Mouse (Mus musculus): ENCODE data around the gene Tnc. TPM values are rescaled to one million over a fixed set of nuclear protein-coding genes. Genes with fewer than 3 reads are reported as not detected.

Gene Tnc
- 12.9 and 16.5 TPM in 2 replicates for polyA plus RNA-seq (2011; ENCODE audit: insufficient read depth, insufficient read length, low replicate concordance, missing spikeins)

- H3K27ac ChIP-seq (ENCODE audit: control insufficient read depth, insufficient read depth, low read depth, low read length, poor library complexity), result no peak within 1 kb of the TSS
- no peak within 1 kb of the TSS for H3K4me3 ChIP-seq (replicated peaks; ENCODE audit: control insufficient read depth, low read depth, low read length)
These were observed at the start of gene Tnc for GRCm38 (mm10) chr4:64046831-64047493. Tnc (minus strand) TSS chr4:64047015.

GRCm38 (mm10) chr4:64094221-64094620 is 47.4 kb upstream of the Tnc start:
- Histone ChIP-seq H3K4me1 (ENCODE audit: control insufficient read depth, insufficient read depth, low read length) (no peaks in the 10 kb centered on the region), H3K27ac (ENCODE audit: control insufficient read depth, insufficient read depth, low read depth, low read length, poor library complexity) (no peak overlapping the region), H3K4me3 (replicated peaks; ENCODE audit: control insufficient read depth, low read depth, low read length) (no peak overlapping the region)
- no peak for TF ChIP-seq POLR2A (IDR thresholded peaks at IDR 0.05; ENCODE audit: borderline replicate concordance, control insufficient read depth, low read depth, low read length)
- no peak for TF ChIP-seq CTCF (IDR thresholded peaks at IDR 0.05; ENCODE audit: control insufficient read depth, insufficient read depth, low read length)
- WGBS, result 76% methylated on average over 5 of the region's 5 CpGs

More at GRCm38 (mm10) chr4:64046831-64047493, at the start of gene Tnc:
- TF ChIP-seq POLR2A (IDR thresholded peaks at IDR 0.05; ENCODE audit: borderline replicate concordance, control insufficient read depth, low read depth, low read length) (0 out of 2 replicates have a peak, but pooled peaks have one; percentile 20), CTCF (IDR thresholded peaks at IDR 0.05; ENCODE audit: control insufficient read depth, insufficient read depth, low read length) (no peak)
- WGBS, result 5% methylated on average over 26 of the region's 26 CpGs
- H3K4me1 ChIP-seq (ENCODE audit: control insufficient read depth, insufficient read depth, low read length), result no peaks in the 10 kb centered on the region

- 50% methylated on average over 1 of the region's 1 CpGs for WGBS
- Histone ChIP-seq H3K4me3 (replicated peaks; ENCODE audit: control insufficient read depth, low read depth, low read length) (no peak overlapping the region), H3K27ac (ENCODE audit: control insufficient read depth, insufficient read depth, low read depth, low read length, poor library complexity) (no peak overlapping the region), H3K4me1 (ENCODE audit: control insufficient read depth, insufficient read depth, low read length) (no peaks in the 10 kb centered on the region)
- TF ChIP-seq CTCF (IDR thresholded peaks at IDR 0.05; ENCODE audit: control insufficient read depth, insufficient read depth, low read length) (no peak), POLR2A (IDR thresholded peaks at IDR 0.05; ENCODE audit: borderline replicate concordance, control insufficient read depth, low read depth, low read length) (no peak)
These were observed 46.0 kb upstream of the Tnc start for GRCm38 (mm10) chr4:64092857-64093256.

- Histone ChIP-seq H3K27ac (ENCODE audit: control insufficient read depth, insufficient read depth, low read depth, low read length, poor library complexity) (no peak overlapping the region), H3K4me1 (ENCODE audit: control insufficient read depth, insufficient read depth, low read length) (no peaks in the 10 kb centered on the region; the same call in 1 of the 2 replicates), H3K4me3 (replicated peaks; ENCODE audit: control insufficient read depth, low read depth, low read length) (no peak overlapping the region)
- no peak for TF ChIP-seq POLR2A (IDR thresholded peaks at IDR 0.05; ENCODE audit: borderline replicate concordance, control insufficient read depth, low read depth, low read length)
- TF ChIP-seq CTCF (IDR thresholded peaks at IDR 0.05; ENCODE audit: control insufficient read depth, insufficient read depth, low read length), result no peak
- WGBS, result 48% methylated on average over 2 of the region's 2 CpGs
These were observed 42.6 kb upstream of the Tnc start for GRCm38 (mm10) chr4:64089378-64089777.

GRCm38 (mm10) chr4:64087675-64088074 is 40.9 kb upstream of the Tnc start:
- Histone ChIP-seq H3K4me3 (replicated peaks; ENCODE audit: control insufficient read depth, low read depth, low read length) (no peak overlapping the region), H3K27ac (ENCODE audit: control insufficient read depth, insufficient read depth, low read depth, low read length, poor library complexity) (no peak overlapping the region), H3K4me1 (ENCODE audit: control insufficient read depth, insufficient read depth, low read length) (no peaks in the 10 kb centered on the region; the same call in 1 of the 2 replicates)
- WGBS, result 59% methylated on average over 2 of the region's 2 CpGs
- TF ChIP-seq CTCF (IDR thresholded peaks at IDR 0.05; ENCODE audit: control insufficient read depth, insufficient read depth, low read length), result no peak

- Histone ChIP-seq H3K4me3 (replicated peaks; ENCODE audit: control insufficient read depth, low read depth, low read length) (no peak overlapping the region), H3K4me1 (ENCODE audit: control insufficient read depth, insufficient read depth, low read length) (no peaks in the 10 kb centered on the region; the same call in 1 of the 2 replicates), H3K27ac (ENCODE audit: control insufficient read depth, insufficient read depth, low read depth, low read length, poor library complexity) (no peak overlapping the region)
- no peak for TF ChIP-seq CTCF (IDR thresholded peaks at IDR 0.05; ENCODE audit: control insufficient read depth, insufficient read depth, low read length)
- WGBS, result 41% methylated on average over 1 of the region's 1 CpGs
These were observed 39.3 kb upstream of the Tnc start for GRCm38 (mm10) chr4:64085993-64086567.

- TF ChIP-seq CTCF (IDR thresholded peaks at IDR 0.05; ENCODE audit: control insufficient read depth, insufficient read depth, low read length) (no peak), POLR2A (IDR thresholded peaks at IDR 0.05; ENCODE audit: borderline replicate concordance, control insufficient read depth, low read depth, low read length) (no peak)
- no peaks in the 10 kb centered on the region; the same call in 1 of the 2 replicates for H3K4me1 ChIP-seq (ENCODE audit: control insufficient read depth, insufficient read depth, low read length)
- no peak overlapping the region for H3K4me3 ChIP-seq (replicated peaks; ENCODE audit: control insufficient read depth, low read depth, low read length)
- no peak overlapping the region for H3K27ac ChIP-seq (ENCODE audit: control insufficient read depth, insufficient read depth, low read depth, low read length, poor library complexity)
- 37% methylated on average over 5 of the region's 5 CpGs for WGBS
These were observed 37.0 kb upstream of the Tnc start for GRCm38 (mm10) chr4:64083858-64084257.

- WGBS, result 91% methylated on average over 2 of the region's 2 CpGs
- TF ChIP-seq POLR2A (IDR thresholded peaks at IDR 0.05; ENCODE audit: borderline replicate concordance, control insufficient read depth, low read depth, low read length) (no peak), CTCF (IDR thresholded peaks at IDR 0.05; ENCODE audit: control insufficient read depth, insufficient read depth, low read length) (no peak)
- Histone ChIP-seq H3K4me1 (ENCODE audit: control insufficient read depth, insufficient read depth, low read length) (no peaks in the 10 kb centered on the region), H3K4me3 (replicated peaks; ENCODE audit: control insufficient read depth, low read depth, low read length) (no peak overlapping the region), H3K27ac (ENCODE audit: control insufficient read depth, insufficient read depth, low read depth, low read length, poor library complexity) (no peak overlapping the region)
These were observed 31.3 kb upstream of the Tnc start for GRCm38 (mm10) chr4:64078029-64078619.
